In genomic region chr11:47107661-47108060, GRCm38 (mm10) we compare ENCODE assay signal across 16 mouse cellular contexts.
"Had no signal": no experiment of that assay in that cellular context is flagged by ENCODE, and none has a peak within 500 bp of the region (broad histone marks: within the 10 kb centered on the region; RNA-seq: fewer than 3 reads in every experiment).

No protein-coding gene starts in this region.

- H3K4me2 ChIP-seq: neural tube, embryonic 12.5 days; neural tube, embryonic 13.5 days; neural tube, embryonic 15.5 days; stomach, embryonic 15.5 days had no signal

- H3K4me1 ChIP-seq: neural tube, embryonic 12.5 days; neural tube, embryonic 13.5 days; neural tube, embryonic 15.5 days; stomach, embryonic 15.5 days had no signal

- H3K27ac ChIP-seq: neural tube, embryonic 12.5 days; neural tube, embryonic 13.5 days; neural tube, embryonic 15.5 days; stomach, embryonic 15.5 days; stomach, postnatal 0 days had no signal

- H3K9ac ChIP-seq: neural tube, embryonic 12.5 days; neural tube, embryonic 13.5 days; neural tube, embryonic 15.5 days; stomach, embryonic 15.5 days had no signal

- DNase-seq: right cerebral cortex, adult 18-20 months; right cerebral cortex, postnatal 14 days; right cerebral cortex, postnatal 25 days; right cerebral cortex, postnatal 4 days; spleen, adult 18-20 months; thymus, adult 18-20 months; thymus, adult 2 months; thymus, postnatal 14 days; thymus, postnatal 25 days; thymus, postnatal 36 days; thymus, postnatal 4 days had no signal

- H3K27me3 ChIP-seq: neural tube, embryonic 12.5 days; neural tube, embryonic 13.5 days; neural tube, embryonic 15.5 days; stomach, embryonic 15.5 days had no signal

- H3K36me3 ChIP-seq: neural tube, embryonic 12.5 days; neural tube, embryonic 13.5 days; neural tube, embryonic 15.5 days; stomach, embryonic 15.5 days had no signal

- H3K9me3 ChIP-seq: neural tube, embryonic 12.5 days; neural tube, embryonic 13.5 days; neural tube, embryonic 15.5 days; stomach, embryonic 15.5 days had no signal

- H3K4me3 ChIP-seq: neural tube, embryonic 12.5 days; neural tube, embryonic 13.5 days; neural tube, embryonic 15.5 days; stomach, embryonic 15.5 days had no signal
